28 mouse cellular contexts compared by ENCODE assay signal in genomic region chr6:108137031-108137430, GRCm38 (mm10). TPM values are rescaled to one million over a fixed set of nuclear protein-coding genes. Genes with fewer than 3 reads are reported as not detected.
DNase-seq lines count a peak whose midpoint lies in the region; ATAC-seq and TF ChIP-seq lines count a peak whose summit lies in the region.
"Had no signal": no experiment of that assay in that cellular context is flagged by ENCODE, and none has a peak within 500 bp of the region (broad histone marks: within the 10 kb centered on the region; RNA-seq: fewer than 3 reads in every experiment).

No protein-coding gene starts in this region.

- no peaks in the 10 kb centered on the region for H3K36me3 ChIP-seq in liver, adult 2 months (ENCODE audit: control insufficient read depth, insufficient read depth, low read length)
- no peaks in the 10 kb centered on the region for H3K36me3 ChIP-seq in midbrain, embryonic 13.5 days
- H3K36me3 ChIP-seq: embryonic facial prominence, embryonic 13.5 days; forebrain, embryonic 12.5 days; forebrain, embryonic 15.5 days; heart, embryonic 12.5 days; heart, embryonic 15.5 days; intestine, embryonic 15.5 days had no signal

- no peak overlapping the region for H3K4me2 ChIP-seq in midbrain, embryonic 13.5 days (replicated peaks)
- H3K4me2 ChIP-seq: embryonic facial prominence, embryonic 13.5 days; forebrain, embryonic 12.5 days; forebrain, embryonic 15.5 days; heart, embryonic 12.5 days; heart, embryonic 15.5 days; hindbrain, embryonic 13.5 days; intestine, embryonic 15.5 days had no signal

- TF ChIP-seq POLR2A in liver, adult 2 months (IDR thresholded peaks at IDR 0.05; ENCODE audit: extremely low read depth, insufficient read depth, low read length) = no peak

- WGBS in liver, adult 2 months = 33% methylated on average over 5 of the region's 5 CpGs
- 94% methylated on average over 5 of the region's 5 CpGs for WGBS in midbrain, embryonic 13.5 days

- no peaks in the 10 kb centered on the region for H3K79me2 ChIP-seq in liver, adult 2 months (ENCODE audit: control insufficient read depth, insufficient read depth, low read length)

- no peak for TF ChIP-seq CTCF in liver, adult 2 months (IDR thresholded peaks at IDR 0.05; ENCODE audit: low read depth, low read length)

- DNase-seq in adrenal gland, adult 2 months = peak; percentile 71
- no peak for DNase-seq in adrenal gland, postnatal 4 days (ENCODE audit: low spot score in 2 of 2)
- peak; percentile 70 for DNase-seq in liver, adult 2 months (ENCODE audit: extremely low read depth, low read depth, low spot score)
- DNase-seq in liver = no peak
- DNase-seq in adrenal gland, postnatal 14 days = peak; percentile 47
- DNase-seq: cerebellum, adult 11 months; cerebellum, adult 2 months; cerebellum, postnatal 10 days; cerebellum, postnatal 36 days; embryo, embryonic 11 days; gastrocnemius, postnatal 25 days; heart, adult 18-20 months; heart, postnatal 10 days; heart, postnatal 36 days; kidney, adult 11 months had no signal

- H3K27me3 ChIP-seq in liver, adult 2 months (ENCODE audit: control insufficient read depth, insufficient read depth, low read length) = no peaks in the 10 kb centered on the region
- H3K27me3 ChIP-seq in midbrain, embryonic 13.5 days = no peaks in the 10 kb centered on the region
- H3K27me3 ChIP-seq: embryonic facial prominence, embryonic 13.5 days; forebrain, embryonic 12.5 days; forebrain, embryonic 15.5 days; heart, embryonic 12.5 days; heart, embryonic 15.5 days; hindbrain, embryonic 13.5 days; intestine, embryonic 15.5 days had no signal

- no peak overlapping the region for H3K4me3 ChIP-seq in liver, adult 2 months (ENCODE audit: insufficient read depth, low read depth, low read length)
- no peak overlapping the region for H3K4me3 ChIP-seq in midbrain, embryonic 13.5 days (replicated peaks)
- H3K4me3 ChIP-seq: embryonic facial prominence, embryonic 10.5 days; embryonic facial prominence, embryonic 13.5 days; erythroblast, embryonic 14.5 days; forebrain, embryonic 12.5 days; forebrain, embryonic 15.5 days; heart, embryonic 12.5 days; heart, embryonic 15.5 days; hindbrain, embryonic 10.5 days; hindbrain, embryonic 13.5 days; intestine, embryonic 15.5 days had no signal

- ATAC-seq in midbrain, embryonic 13.5 days = no peak
- ATAC-seq: activated CD4-positive, CD25-positive, alpha-beta regulatory T cell, adult 4 months; forebrain, embryonic 15.5 days; hindbrain, embryonic 16.5 days; intestine, embryonic 15.5 days had no signal

- no peaks in the 10 kb centered on the region for H3K9me3 ChIP-seq in midbrain, embryonic 13.5 days
- H3K9me3 ChIP-seq: embryonic facial prominence, embryonic 10.5 days; embryonic facial prominence, embryonic 13.5 days; forebrain, embryonic 12.5 days; forebrain, embryonic 15.5 days; heart, embryonic 12.5 days; heart, embryonic 15.5 days; hindbrain, embryonic 10.5 days; hindbrain, embryonic 13.5 days; intestine, embryonic 15.5 days had no signal

- peak overlapping the region; percentile 79 for H3K27ac ChIP-seq in liver, adult 2 months (replicated peaks; ENCODE audit: insufficient read depth, low read depth, low read length)
- H3K27ac ChIP-seq in midbrain, embryonic 13.5 days = no peak overlapping the region
- H3K27ac ChIP-seq: embryonic facial prominence, embryonic 10.5 days; embryonic facial prominence, embryonic 13.5 days; forebrain, embryonic 12.5 days; forebrain, embryonic 15.5 days; heart, embryonic 15.5 days; hindbrain, embryonic 10.5 days; hindbrain, embryonic 13.5 days; intestine, embryonic 15.5 days had no signal

- H3K4me1 ChIP-seq in liver, adult 2 months (ENCODE audit: control insufficient read depth, insufficient read depth, low read length) = peaks cover 27% of the 10 kb centered on the region
- H3K4me1 ChIP-seq in midbrain, embryonic 13.5 days (replicated peaks) = no peaks in the 10 kb centered on the region
- H3K4me1 ChIP-seq: embryonic facial prominence, embryonic 10.5 days; embryonic facial prominence, embryonic 13.5 days; forebrain, embryonic 12.5 days; forebrain, embryonic 15.5 days; heart, embryonic 15.5 days; hindbrain, embryonic 10.5 days; hindbrain, embryonic 13.5 days; intestine, embryonic 15.5 days had no signal

- H3K9ac ChIP-seq in liver, adult 2 months (ENCODE audit: low read depth, low read length) = no peak overlapping the region
- no peak overlapping the region for H3K9ac ChIP-seq in midbrain, embryonic 13.5 days (replicated peaks)
- H3K9ac ChIP-seq: embryonic facial prominence, embryonic 13.5 days; forebrain, embryonic 12.5 days; forebrain, embryonic 15.5 days; heart, embryonic 12.5 days; heart, embryonic 15.5 days; hindbrain, embryonic 13.5 days; intestine, embryonic 15.5 days had no signal

RNA-seq across cellular contexts. Expression of gene Sumf1, which starts 48.4 kb away (rescaled TPM):
- 10 to 100 TPM; 37.8 to 44.8 TPM for total RNA-seq in adrenal gland, adult 2 months (2021)
- 70.3 and 87.0 TPM in 2 replicates for polyA plus RNA-seq in adrenal gland, adult 2 months (2012; rRNA removed)
- total RNA-seq in adrenal gland, postnatal 4 days (2021) = 10 to 100 TPM; 34.7 to 39.2 TPM
- 23.3 and 23.6 TPM in 2 replicates for total RNA-seq in liver, adult 2 months (2014; rRNA removed)
- polyA plus RNA-seq in liver, adult 2 months (2012; rRNA removed) = 20.5 and 23.8 TPM in 2 replicates
- 26.6 and 28.1 TPM in 2 replicates for total RNA-seq in adrenal gland, postnatal 14 days (2021)
- 9.5 and 10.5 TPM in 2 replicates for polyA plus RNA-seq in midbrain, embryonic 13.5 days (2015; fragmentation: Nextera tagmentation; extraction: Ambion mirVana)

Comparison
In these comparisons a context has a peak if more than half of its experiments do, and no peak if none do; other contexts are left out.
1. DNase-seq: peak in adrenal gland, adult 2 months (single experiment), liver, adult 2 months (single experiment) and adrenal gland, postnatal 14 days (single experiment); none in adrenal gland, postnatal 4 days (0 of 2) and liver (single experiment).